In the genomic region with DNA sequence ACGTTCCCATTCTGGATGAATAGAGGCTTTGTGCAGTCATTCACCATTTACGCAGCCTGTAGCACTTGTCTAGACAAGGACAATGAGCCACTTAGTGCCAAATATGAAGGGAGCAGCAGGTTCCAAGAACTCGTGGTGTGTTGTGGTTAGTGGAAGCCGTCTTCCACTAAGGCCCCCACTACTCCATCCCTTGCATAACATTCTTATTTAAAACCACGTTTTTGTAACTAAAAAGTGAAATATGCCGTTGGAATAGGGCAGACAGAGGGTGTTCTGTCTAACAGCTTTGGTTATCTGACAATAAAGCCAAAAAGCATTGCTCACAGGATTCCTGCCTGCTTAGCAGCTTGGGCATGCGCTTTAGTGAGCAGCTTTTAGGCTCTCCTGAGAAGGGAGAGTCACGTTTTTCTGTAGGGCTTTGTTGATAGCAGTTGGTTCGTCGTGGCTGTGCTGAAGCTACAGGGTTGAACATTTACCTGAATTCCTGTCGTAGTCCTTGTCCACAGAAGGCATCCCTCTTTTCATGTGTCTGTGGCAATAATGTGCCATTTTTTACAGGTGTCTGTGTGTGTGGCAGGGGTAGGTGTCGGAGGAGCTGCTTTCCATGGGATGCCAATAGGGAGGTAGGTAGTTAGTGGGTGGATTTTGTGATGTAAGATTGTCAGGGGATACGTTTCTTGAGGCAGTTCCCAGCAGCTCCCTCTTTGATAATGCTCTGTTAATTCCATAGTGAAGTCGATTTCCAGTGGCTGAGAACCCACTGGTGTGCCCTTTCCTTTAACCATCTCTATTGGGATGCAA, we compare ENCODE assay signal across 8 mouse cellular contexts.
DNase-seq lines count a peak whose midpoint lies in the region; ATAC-seq and TF ChIP-seq lines count a peak whose summit lies in the region.

No protein-coding gene starts in this region.

- peaks cover 6% of the 10 kb centered on the region; the same call in 1 of the 2 replicates for H3K4me1 ChIP-seq in embryonic fibroblast, embryonic 13.5 days (ENCODE audit: control insufficient read depth, insufficient read depth, low read length)
- H3K4me1 ChIP-seq in midbrain, embryonic 16.5 days (ENCODE audit: control insufficient read depth, insufficient read depth, low read length) = 0 out of 2 replicates have a peak, but pooled peaks cover 3% of the 10 kb centered on the region

- no peaks in the 10 kb centered on the region for H3K36me3 ChIP-seq in midbrain, embryonic 16.5 days (ENCODE audit: control insufficient read depth, insufficient read depth, low read length)

- peak; percentile 93 for ATAC-seq in midbrain, embryonic 16.5 days

- DNase-seq in brain, embryonic 14.5 days (ENCODE audit: low read depth) = peak; percentile 94
- peak; percentile 18 to 33 for DNase-seq in layer of hippocampus, adult 8-10 months (ENCODE audit: low spot score in 2 of 2)
- no peak for DNase-seq in urinary bladder, adult 18-20 months (ENCODE audit: low spot score in 2 of 2)
- no peak for DNase-seq in c-Kit-positive CD71-positive TER-119-positive erythroid progenitor cells, embryonic 14.5 days (ENCODE audit: low spot score)
- DNase-seq in thymus, postnatal 0 days (ENCODE audit: low spot score) = no peak
- DNase-seq in cerebellum, adult 11-12 months = no peak

- H3K4me2 ChIP-seq in midbrain, embryonic 16.5 days (ENCODE audit: low read length) = peak overlapping the region; percentile 48

- whole genome bisulfite sequencing in midbrain, embryonic 16.5 days = 24% methylated on average over 14 of the region's 14 CpGs

- no peaks in the 10 kb centered on the region for H3K9me3 ChIP-seq in midbrain, embryonic 16.5 days (replicated peaks; ENCODE audit: control insufficient read depth, low read length, poor library complexity, severe bottlenecking)

- no peak for TF ChIP-seq CTCF in brain, embryonic 14.5 days (IDR thresholded peaks at IDR 0.05; ENCODE audit: borderline replicate concordance, extremely low read depth, insufficient read depth, insufficient read length)
- TF ChIP-seq CTCF in embryonic fibroblast, embryonic 13.5 days (IDR thresholded peaks at IDR 0.05; ENCODE audit: borderline replicate concordance, insufficient read depth, low read length) = no peak

- TF ChIP-seq POLR2A in brain, embryonic 14.5 days (IDR thresholded peaks at IDR 0.05; ENCODE audit: borderline replicate concordance, extremely low read depth, insufficient read depth, insufficient read length, poor library complexity, severe bottlenecking) = peak; percentile 27; the same call in 1 of the 2 replicates
- no peak for TF ChIP-seq POLR2A in embryonic fibroblast, embryonic 13.5 days (IDR thresholded peaks at IDR 0.05; ENCODE audit: low read depth, low read length)

- no peak overlapping the region for H3K4me3 ChIP-seq in embryonic fibroblast, embryonic 13.5 days (ENCODE audit: insufficient read depth, low read length)
- H3K4me3 ChIP-seq in midbrain, embryonic 16.5 days (ENCODE audit: low read depth, low read length) = peak overlapping the region; percentile 7; the same call in 1 of the 2 replicates

- H3K27me3 ChIP-seq in midbrain, embryonic 16.5 days (ENCODE audit: control insufficient read depth, insufficient read depth, low read depth, low read length) = no peaks in the 10 kb centered on the region

- peak overlapping the region; percentile 55 for H3K9ac ChIP-seq in midbrain, embryonic 16.5 days (ENCODE audit: low read depth, low read length)

- H3K27ac ChIP-seq in embryonic fibroblast, embryonic 13.5 days (ENCODE audit: insufficient read depth, low read length) = peak overlapping the region; percentile 44; the same call in 1 of the 2 replicates
- H3K27ac ChIP-seq in midbrain, embryonic 16.5 days (ENCODE audit: low read length) = peak overlapping the region; percentile 81

Comparison
In these comparisons a context has a peak if more than half of its experiments do, and no peak if none do; other contexts are left out.
1. DNase-seq: peak in brain, embryonic 14.5 days (single experiment) and layer of hippocampus, adult 8-10 months (2 of 2); none in urinary bladder, adult 18-20 months (0 of 2), c-Kit-positive CD71-positive TER-119-positive erythroid progenitor cells, embryonic 14.5 days (single experiment), thymus, postnatal 0 days (single experiment) and cerebellum, adult 11-12 months (single experiment).